Mouse (Mus musculus): Measurements from ENCODE around the gene Il13ra1. TPM values are rescaled to one million over a fixed set of nuclear protein-coding genes. Genes with fewer than 3 reads are reported as not detected.

Gene Il13ra1
- polyA plus RNA-seq, 1 experiment from 2014 or later, result 26.9 TPM

DNA sequence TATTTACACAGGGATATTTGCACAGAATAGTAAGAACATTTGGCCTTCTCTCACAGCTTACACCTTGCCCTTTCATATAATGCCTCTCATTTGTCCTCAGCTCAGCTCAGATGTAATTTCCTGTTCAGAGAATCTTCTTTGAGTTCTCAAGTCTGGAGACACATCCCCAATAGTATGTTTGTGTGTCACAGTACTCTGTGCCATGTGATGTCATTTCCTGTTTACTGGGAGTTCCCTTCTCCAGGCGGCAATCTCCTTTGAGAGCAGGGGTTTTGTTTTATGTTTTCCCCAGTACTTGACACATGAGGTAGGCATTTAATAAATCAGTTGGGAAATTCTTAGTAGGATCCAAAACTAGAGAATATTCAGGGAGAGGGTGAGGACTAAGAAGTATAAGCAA is 24.4 kb downstream of the Il13ra1 start:
- no peaks in the 10 kb centered on the region for H3K27me3 ChIP-seq (replicated peaks; ENCODE audit: control insufficient read depth, insufficient read depth, low read length)
- no peaks in the 10 kb centered on the region for H3K4me1 ChIP-seq (replicated peaks; ENCODE audit: control insufficient read depth, insufficient read depth, low read length)
- no peaks in the 10 kb centered on the region for H3K36me3 ChIP-seq (ENCODE audit: control insufficient read depth, insufficient read depth)
- H3K9me3 ChIP-seq (ENCODE audit: control insufficient read depth), result no peaks in the 10 kb centered on the region
- WGBS, result 50% methylated on average over 1 of the region's 1 CpGs
- no peak overlapping the region for H3K9ac ChIP-seq (ENCODE audit: low read depth, low read length)
- no peak for TF ChIP-seq CTCF (IDR thresholded peaks at IDR 0.05; ENCODE audit: low read depth)
- no peak for ATAC-seq
- no peak overlapping the region for H3K4me2 ChIP-seq (replicated peaks; ENCODE audit: low read depth)
- no peak overlapping the region for H3K4me3 ChIP-seq (ENCODE audit: low read depth, low read length)
- H3K27ac ChIP-seq (ENCODE audit: low read depth, low read length), result no peak overlapping the region

- H3K4me2 ChIP-seq (replicated peaks; ENCODE audit: low read depth), result no peak overlapping the region
- no peaks in the 10 kb centered on the region for H3K27me3 ChIP-seq (replicated peaks; ENCODE audit: control insufficient read depth, insufficient read depth, low read length)
- H3K9ac ChIP-seq (ENCODE audit: low read depth, low read length), result no peak overlapping the region
- no peak overlapping the region for H3K4me3 ChIP-seq (ENCODE audit: low read depth, low read length)
- H3K9me3 ChIP-seq (ENCODE audit: control insufficient read depth), result no peaks in the 10 kb centered on the region
- H3K27ac ChIP-seq (ENCODE audit: low read depth, low read length), result no peak overlapping the region; the same call in 1 of the 2 replicates
- WGBS, result 46% methylated on average over 6 of the region's 6 CpGs
- H3K36me3 ChIP-seq (ENCODE audit: control insufficient read depth, insufficient read depth), result no peaks in the 10 kb centered on the region
- no peak for TF ChIP-seq CTCF (IDR thresholded peaks at IDR 0.05; ENCODE audit: low read depth)
- peak; percentile 88 for ATAC-seq
- H3K4me1 ChIP-seq (replicated peaks; ENCODE audit: control insufficient read depth, insufficient read depth, low read length), result no peaks in the 10 kb centered on the region
These were observed 30.2 kb downstream of the Il13ra1 start for GRCm38 (mm10) chrX:36141994-36142639.

DNA sequence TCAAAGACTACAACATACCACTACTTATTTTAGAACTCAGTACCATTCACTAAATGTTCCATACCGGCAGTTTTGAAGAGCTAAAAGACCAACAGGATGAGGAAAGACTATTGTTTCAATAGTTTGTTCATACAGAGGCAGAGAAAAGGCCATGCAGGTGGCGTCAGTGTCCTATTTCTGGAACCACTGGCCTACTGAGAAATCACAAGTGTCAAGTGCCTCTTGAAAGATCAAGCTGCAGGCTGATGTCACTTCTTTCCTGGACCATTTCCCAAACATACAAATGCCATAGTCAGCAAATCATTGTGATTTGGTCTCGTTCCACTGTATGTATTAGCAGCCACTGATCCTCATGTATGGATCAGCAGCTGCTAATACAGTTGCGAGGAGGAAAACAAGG is 34.8 kb downstream of the Il13ra1 start:
- Histone ChIP-seq H3K36me3 (ENCODE audit: control insufficient read depth, insufficient read depth) (no peaks in the 10 kb centered on the region), H3K9ac (ENCODE audit: low read depth, low read length) (no peak overlapping the region), H3K27ac (ENCODE audit: low read depth, low read length) (no peak overlapping the region), H3K4me2 (replicated peaks; ENCODE audit: low read depth) (no peak overlapping the region), H3K27me3 (replicated peaks; ENCODE audit: control insufficient read depth, insufficient read depth, low read length) (no peaks in the 10 kb centered on the region), H3K4me3 (ENCODE audit: low read depth, low read length) (no peak overlapping the region), H3K9me3 (ENCODE audit: control insufficient read depth) (no peaks in the 10 kb centered on the region), H3K4me1 (replicated peaks; ENCODE audit: control insufficient read depth, insufficient read depth, low read length) (no peaks in the 10 kb centered on the region)
- ATAC-seq, result no peak
- no peak for TF ChIP-seq CTCF (IDR thresholded peaks at IDR 0.05; ENCODE audit: low read depth)
- WGBS, result 65% methylated on average over 4 of the region's 4 CpGs

GRCm38 (mm10) chrX:36150100-36150499 is 38.2 kb downstream of the Il13ra1 start:
- H3K27ac ChIP-seq (ENCODE audit: low read depth, low read length), result no peak overlapping the region
- TF ChIP-seq CTCF (IDR thresholded peaks at IDR 0.05; ENCODE audit: low read depth), result peak; percentile 42
- no peak overlapping the region for H3K9ac ChIP-seq (ENCODE audit: low read depth, low read length)
- H3K4me3 ChIP-seq (ENCODE audit: low read depth, low read length), result no peak overlapping the region
- no peak for ATAC-seq
- H3K27me3 ChIP-seq (replicated peaks; ENCODE audit: control insufficient read depth, insufficient read depth, low read length), result no peaks in the 10 kb centered on the region
- no peaks in the 10 kb centered on the region for H3K36me3 ChIP-seq (ENCODE audit: control insufficient read depth, insufficient read depth)
- H3K9me3 ChIP-seq (ENCODE audit: control insufficient read depth), result no peaks in the 10 kb centered on the region
- no peaks in the 10 kb centered on the region for H3K4me1 ChIP-seq (replicated peaks; ENCODE audit: control insufficient read depth, insufficient read depth, low read length)
- no peak overlapping the region for H3K4me2 ChIP-seq (replicated peaks; ENCODE audit: low read depth)

DNA sequence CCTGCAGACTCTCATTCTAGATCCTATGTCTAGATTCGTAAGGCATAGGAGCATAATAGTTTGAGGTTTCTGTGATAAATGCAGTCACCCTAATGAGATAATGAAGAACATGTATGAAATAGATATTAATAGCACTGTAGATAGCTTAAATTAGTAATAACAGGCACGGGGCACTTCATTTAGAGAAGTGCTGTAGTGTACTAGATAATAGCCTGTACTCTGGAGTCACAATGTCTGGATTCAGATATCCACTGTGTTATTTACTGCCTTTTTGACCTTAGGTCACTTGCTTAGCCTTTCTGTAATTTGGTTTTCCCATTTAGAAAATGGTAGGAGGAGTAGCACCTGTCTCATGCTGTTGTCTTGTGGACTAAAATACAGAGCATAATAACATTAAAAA is 44.8 kb downstream of the Il13ra1 start:
- TF ChIP-seq CTCF (IDR thresholded peaks at IDR 0.05; ENCODE audit: low read depth), result no peak
- no peak for ATAC-seq
- WGBS, result 64% methylated on average over 2 of the region's 2 CpGs
- H3K9me3 ChIP-seq (ENCODE audit: control insufficient read depth), result no peaks in the 10 kb centered on the region
- H3K27ac ChIP-seq (ENCODE audit: low read depth, low read length), result no peak overlapping the region
- H3K9ac ChIP-seq (ENCODE audit: low read depth, low read length), result no peak overlapping the region
- H3K4me3 ChIP-seq (ENCODE audit: low read depth, low read length), result no peak overlapping the region
- H3K4me1 ChIP-seq (replicated peaks; ENCODE audit: control insufficient read depth, insufficient read depth, low read length), result no peaks in the 10 kb centered on the region
- H3K4me2 ChIP-seq (replicated peaks; ENCODE audit: low read depth), result no peak overlapping the region
- H3K27me3 ChIP-seq (replicated peaks; ENCODE audit: control insufficient read depth, insufficient read depth, low read length), result no peaks in the 10 kb centered on the region
- H3K36me3 ChIP-seq (ENCODE audit: control insufficient read depth, insufficient read depth), result no peaks in the 10 kb centered on the region

- Histone ChIP-seq H3K9ac (ENCODE audit: low read depth, low read length) (no peak overlapping the region), H3K27me3 (replicated peaks; ENCODE audit: control insufficient read depth, insufficient read depth, low read length) (no peaks in the 10 kb centered on the region), H3K9me3 (ENCODE audit: control insufficient read depth) (no peaks in the 10 kb centered on the region), H3K36me3 (ENCODE audit: control insufficient read depth, insufficient read depth) (no peaks in the 10 kb centered on the region), H3K4me2 (replicated peaks; ENCODE audit: low read depth) (no peak overlapping the region), H3K27ac (ENCODE audit: low read depth, low read length) (no peak overlapping the region), H3K4me3 (ENCODE audit: low read depth, low read length) (no peak overlapping the region), H3K4me1 (replicated peaks; ENCODE audit: control insufficient read depth, insufficient read depth, low read length) (no peaks in the 10 kb centered on the region)
- no peak for TF ChIP-seq CTCF (IDR thresholded peaks at IDR 0.05; ENCODE audit: low read depth)
- no peak for ATAC-seq
- 39% methylated on average over 4 of the region's 4 CpGs for WGBS
These were observed 49.7 kb downstream of the Il13ra1 start for GRCm38 (mm10) chrX:36161567-36161966.

GRCm38 (mm10) chrX:36183625-36184024 is 71.7 kb downstream of the Il13ra1 start:
- Histone ChIP-seq H3K27ac (ENCODE audit: low read depth, low read length) (no peak overlapping the region), H3K4me1 (replicated peaks; ENCODE audit: control insufficient read depth, insufficient read depth, low read length) (no peaks in the 10 kb centered on the region), H3K9ac (ENCODE audit: low read depth, low read length) (no peak overlapping the region), H3K4me3 (ENCODE audit: low read depth, low read length) (no peak overlapping the region), H3K9me3 (ENCODE audit: control insufficient read depth) (no peaks in the 10 kb centered on the region), H3K4me2 (replicated peaks; ENCODE audit: low read depth) (no peak overlapping the region), H3K36me3 (ENCODE audit: control insufficient read depth, insufficient read depth) (no peaks in the 10 kb centered on the region), H3K27me3 (replicated peaks; ENCODE audit: control insufficient read depth, insufficient read depth, low read length) (no peaks in the 10 kb centered on the region)
- peak; percentile 79 for TF ChIP-seq CTCF (IDR thresholded peaks at IDR 0.05; ENCODE audit: low read depth)
- ATAC-seq, result no peak

Data from intestine, postnatal 0 days (tissue).